In the genomic region with DNA sequence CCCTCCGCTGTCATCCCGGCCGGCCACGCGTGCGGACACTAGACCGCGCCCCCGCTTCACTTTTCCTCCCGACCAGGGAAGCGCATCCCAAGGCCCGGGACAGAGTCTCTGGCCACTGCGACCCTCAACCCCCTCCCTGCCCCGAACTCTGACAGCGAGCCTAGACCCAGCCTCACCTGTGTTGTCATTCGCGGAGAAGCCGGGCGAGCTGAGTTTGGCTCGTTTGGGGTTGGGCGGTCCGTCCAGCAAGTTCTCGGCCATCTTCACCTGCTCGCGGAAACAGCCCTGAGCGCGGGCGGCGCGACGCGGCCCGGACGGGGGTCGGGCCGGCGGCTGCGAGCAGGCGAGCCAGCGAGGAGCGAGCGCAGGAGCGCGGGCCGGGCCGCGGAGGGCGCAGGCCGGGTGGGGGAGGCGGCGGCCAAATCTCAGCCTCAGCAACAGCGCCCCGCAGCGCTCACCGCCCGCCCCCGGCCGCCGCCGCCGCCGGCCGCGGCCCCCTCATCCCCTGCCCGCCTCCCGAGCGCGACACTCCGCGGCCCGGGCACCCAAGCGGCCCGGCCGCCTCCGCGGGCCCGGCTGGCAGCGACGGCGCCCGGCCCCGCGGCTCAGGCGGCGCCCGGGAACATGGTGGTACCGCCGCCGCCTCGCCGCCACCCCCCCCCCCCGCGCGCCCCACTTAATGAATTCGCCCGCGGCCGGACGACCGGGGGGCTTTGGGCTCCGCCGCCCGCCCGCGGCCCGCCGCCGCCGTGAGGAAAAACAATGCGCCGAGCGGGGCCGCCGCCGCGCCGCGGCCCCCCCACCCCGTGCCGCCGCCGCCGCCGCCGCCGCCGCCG, we compare ENCODE assay signal across 8 mouse cellular contexts. TPM values are rescaled to one million over a fixed set of nuclear protein-coding genes. Genes with fewer than 3 reads are reported as not detected.
A peak's percentile ranks its signal among the peaks of the same experiment; 100 is the strongest.
DNase-seq lines count a peak whose midpoint lies in the region; ATAC-seq and TF ChIP-seq lines count a peak whose summit lies in the region.

No protein-coding gene starts in this region.

- peak overlapping the region; percentile 70 for H3K4me2 ChIP-seq in heart, embryonic 12.5 days
- peak overlapping the region; percentile 85 for H3K4me2 ChIP-seq in kidney, postnatal 0 days (ENCODE audit: low read length)
- peak overlapping the region; percentile 92 for H3K4me2 ChIP-seq in liver, embryonic 16.5 days (ENCODE audit: low read depth, low read length)
- H3K4me2 ChIP-seq in neural tube, embryonic 12.5 days (replicated peaks): peak overlapping the region; percentile 67
- H3K4me2 ChIP-seq in stomach, embryonic 16.5 days (ENCODE audit: low read depth, low read length): peak overlapping the region; percentile 69

- peak; percentile 47 for ATAC-seq in erythroblast, adult 5-6 weeks (replicated peaks; ENCODE audit: low FRiP score, poor library complexity, severe bottlenecking)
- ATAC-seq in heart, embryonic 12.5 days (ENCODE audit: insufficient number of reproducible peaks, low FRiP score): peak; percentile 81
- ATAC-seq in kidney, postnatal 0 days (replicated peaks; ENCODE audit: low FRiP score, low read depth): peak; percentile 70
- ATAC-seq in liver, embryonic 16.5 days (ENCODE audit: low read depth): peak; percentile 62
- peak; percentile 61 for ATAC-seq in neural tube, embryonic 12.5 days (ENCODE audit: low FRiP score, low read depth)
- peak; percentile 69 for ATAC-seq in stomach, embryonic 16.5 days (ENCODE audit: insufficient read depth, low FRiP score)

- TF ChIP-seq CTCF in C2C12 (IDR thresholded peaks at IDR 0.05; ENCODE audit: control insufficient read depth, insufficient read depth, insufficient read length): peak; percentile 70
- peak; percentile 2; the same call in 1 of the 2 replicates for TF ChIP-seq CTCF in bone marrow, adult 2 months (IDR thresholded peaks at IDR 0.05; ENCODE audit: control insufficient read depth, insufficient read depth, low read length)
- no peak; the same call in 1 of the 2 replicates for TF ChIP-seq CTCF in kidney, postnatal 0 days (IDR thresholded peaks at IDR 0.05; ENCODE audit: low read depth)

- H3K27me3 ChIP-seq in C2C12 (ENCODE audit: control insufficient read depth, insufficient read depth, insufficient read length): no peaks in the 10 kb centered on the region
- peaks cover 12% of the 10 kb centered on the region; the same call in 1 of the 2 replicates for H3K27me3 ChIP-seq in heart, embryonic 12.5 days (replicated peaks)
- H3K27me3 ChIP-seq in kidney, postnatal 0 days (ENCODE audit: insufficient read depth, low read length): no peaks in the 10 kb centered on the region
- H3K27me3 ChIP-seq in liver, embryonic 16.5 days (ENCODE audit: control insufficient read depth, insufficient read depth, low read depth, low read length): peaks cover 3% of the 10 kb centered on the region; the same call in 1 of the 2 replicates
- H3K27me3 ChIP-seq in neural tube, embryonic 12.5 days (replicated peaks): peaks cover 10% of the 10 kb centered on the region; the same call in 1 of the 2 replicates
- H3K27me3 ChIP-seq in stomach, embryonic 16.5 days (ENCODE audit: control insufficient read depth, insufficient read depth, low read length): no peaks in the 10 kb centered on the region

- peaks cover 4% of the 10 kb centered on the region for H3K4me1 ChIP-seq in bone marrow, adult 2 months (ENCODE audit: control insufficient read depth, insufficient read depth, low read length)
- peaks cover 19% of the 10 kb centered on the region for H3K4me1 ChIP-seq in heart, embryonic 12.5 days (replicated peaks)
- no peaks in the 10 kb centered on the region for H3K4me1 ChIP-seq in kidney, postnatal 0 days (replicated peaks; ENCODE audit: insufficient read depth, low read length)
- H3K4me1 ChIP-seq in liver, embryonic 16.5 days (ENCODE audit: control insufficient read depth, low read depth, low read length): peaks cover 18% of the 10 kb centered on the region
- H3K4me1 ChIP-seq in neural tube, embryonic 12.5 days: peaks cover 13% of the 10 kb centered on the region
- H3K4me1 ChIP-seq in stomach, embryonic 16.5 days (ENCODE audit: control insufficient read depth, insufficient read depth, low read length): peaks cover 13% of the 10 kb centered on the region; the same call in 1 of the 2 replicates

- H3K4me3 ChIP-seq in C2C12 (ENCODE audit: insufficient read depth, poor library complexity, severe bottlenecking): peak overlapping the region; percentile 66
- peak overlapping the region; percentile 94 for H3K4me3 ChIP-seq in bone marrow, adult 2 months (replicated peaks; ENCODE audit: control insufficient read depth, low read depth, low read length)
- peak overlapping the region; percentile 94 for H3K4me3 ChIP-seq in heart, embryonic 12.5 days
- peak overlapping the region; percentile 73 for H3K4me3 ChIP-seq in kidney, postnatal 0 days (replicated peaks; ENCODE audit: low read depth, low read length)
- peak overlapping the region; percentile 91 for H3K4me3 ChIP-seq in liver, embryonic 16.5 days (ENCODE audit: low read depth, low read length)
- peak overlapping the region; percentile 92 for H3K4me3 ChIP-seq in neural tube, embryonic 12.5 days
- H3K4me3 ChIP-seq in stomach, embryonic 16.5 days (replicated peaks; ENCODE audit: low read length): peak overlapping the region; percentile 96

- WGBS in bone marrow, adult 2 months: 7% methylated on average over 94 of the region's 128 CpGs
- WGBS in heart, embryonic 12.5 days: 6% methylated on average over 105 of the region's 128 CpGs
- WGBS in kidney, postnatal 0 days: under 1% methylated on average over 61 of the region's 128 CpGs
- under 1% methylated on average over 93 of the region's 128 CpGs for WGBS in liver, embryonic 16.5 days (ENCODE audit: insufficient replicate concordance)
- WGBS in neural tube, embryonic 12.5 days: under 1% methylated on average over 71 of the region's 128 CpGs
- WGBS in stomach, embryonic 16.5 days: under 1% methylated on average over 91 of the region's 128 CpGs

- H3ac ChIP-seq in C2C12 (ENCODE audit: control insufficient read depth, insufficient read length, low read depth): peak overlapping the region; percentile 75

- peaks cover 10% of the 10 kb centered on the region for H3K36me3 ChIP-seq in C2C12 (ENCODE audit: control insufficient read depth, insufficient read depth)
- peaks cover 2% of the 10 kb centered on the region; the same call in 1 of the 2 replicates for H3K36me3 ChIP-seq in heart, embryonic 12.5 days
- H3K36me3 ChIP-seq in kidney, postnatal 0 days (ENCODE audit: insufficient read depth, low read length): 0 out of 2 replicates have a peak, but pooled peaks cover 2% of the 10 kb centered on the region
- no peaks in the 10 kb centered on the region for H3K36me3 ChIP-seq in liver, embryonic 16.5 days (ENCODE audit: control insufficient read depth, insufficient read depth)
- H3K36me3 ChIP-seq in neural tube, embryonic 12.5 days: no peaks in the 10 kb centered on the region
- no peaks in the 10 kb centered on the region; the same call in 1 of the 2 replicates for H3K36me3 ChIP-seq in stomach, embryonic 16.5 days (ENCODE audit: control insufficient read depth, insufficient read depth, low read length)

- H3K79me3 ChIP-seq in C2C12 (ENCODE audit: low read depth): peaks cover 47% of the 10 kb centered on the region

- peaks cover 51% of the 10 kb centered on the region for H3K79me2 ChIP-seq in C2C12 (ENCODE audit: control insufficient read depth, insufficient read depth)

- peak overlapping the region; percentile 97 for H3K27ac ChIP-seq in bone marrow, adult 2 months (ENCODE audit: control insufficient read depth, insufficient read depth, low read depth, low read length, poor library complexity)
- peak overlapping the region; percentile 98 for H3K27ac ChIP-seq in heart, embryonic 12.5 days (ENCODE audit: poor library complexity, severe bottlenecking)
- peak overlapping the region; percentile 99 for H3K27ac ChIP-seq in kidney, postnatal 0 days
- peak overlapping the region; percentile 94 for H3K27ac ChIP-seq in liver, embryonic 16.5 days (ENCODE audit: low read length)
- H3K27ac ChIP-seq in neural tube, embryonic 12.5 days: peak overlapping the region; percentile 94
- peak overlapping the region; percentile 99 for H3K27ac ChIP-seq in stomach, embryonic 16.5 days (ENCODE audit: low read length)

- H3K9me3 ChIP-seq in heart, embryonic 12.5 days (replicated peaks): no peaks in the 10 kb centered on the region
- H3K9me3 ChIP-seq in kidney, postnatal 0 days (replicated peaks; ENCODE audit: low read length): no peaks in the 10 kb centered on the region
- H3K9me3 ChIP-seq in liver, embryonic 16.5 days (replicated peaks; ENCODE audit: control insufficient read depth, low read length): no peaks in the 10 kb centered on the region
- H3K9me3 ChIP-seq in neural tube, embryonic 12.5 days: no peaks in the 10 kb centered on the region
- no peaks in the 10 kb centered on the region for H3K9me3 ChIP-seq in stomach, embryonic 16.5 days (replicated peaks; ENCODE audit: control insufficient read depth, low read length)

- DNase-seq in kidney, postnatal 0 days (ENCODE audit: low spot score): peak; percentile 76

- TF ChIP-seq POLR2A in bone marrow, adult 2 months (IDR thresholded peaks at IDR 0.05; ENCODE audit: borderline replicate concordance, control insufficient read depth, low read depth, low read length): no peak; the same call in 1 of the 2 replicates

- peak overlapping the region; percentile 96 for H3K9ac ChIP-seq in heart, embryonic 12.5 days
- peak overlapping the region; percentile 98 for H3K9ac ChIP-seq in kidney, postnatal 0 days (ENCODE audit: low read depth, low read length)
- peak overlapping the region; percentile 96 for H3K9ac ChIP-seq in liver, embryonic 16.5 days (ENCODE audit: low read depth, low read length)
- H3K9ac ChIP-seq in neural tube, embryonic 12.5 days: peak overlapping the region; percentile 90
- peak overlapping the region; percentile 99 for H3K9ac ChIP-seq in stomach, embryonic 16.5 days (ENCODE audit: low read length)

TF ChIP-seq in C2C12, 6 proteins besides CTCF, POLR2A, EP300 and RAD21 (continues in another document):
- TF ChIP-seq FOSL1 (IDR thresholded peaks at IDR 0.05; ENCODE audit: insufficient read depth, low read length, poor library complexity, severe bottlenecking): no peak
- TF ChIP-seq CEBPB (IDR thresholded peaks at IDR 0.05; ENCODE audit: low read depth): no peak
- TF ChIP-seq MYOD1 (IDR thresholded peaks at IDR 0.05; ENCODE audit: control insufficient read depth, insufficient read length, low read depth): no peak

RNA-seq across cellular contexts. Expression of gene Crebbp, which starts 0.6 kb away (rescaled TPM):
- polyA plus RNA-seq in C2C12 (2012; fragmentation: generic; extraction: Trizol): 8.2 TPM
- polyA plus RNA-seq in bone marrow, adult 2 months (2011; ENCODE audit: insufficient read depth, insufficient read length, low replicate concordance, missing spikeins): 25.9 and 42.5 TPM in 2 replicates
- total RNA-seq in erythroblast, adult 5-6 weeks (2015; ENCODE audit: low replicate concordance): 52.0 and 61.3 TPM in 2 replicates
- total RNA-seq in erythroblast, adult 5-6 weeks (2017; ENCODE audit: low replicate concordance): 88.4 and 209 TPM in 2 replicates
- 23.2 and 30.1 TPM in 2 replicates for polyA plus RNA-seq in heart, embryonic 12.5 days (2016; fragmentation: Nextera tagmentation; extraction: Ambion mirVana)
- polyA plus RNA-seq in kidney, postnatal 0 days (2015; fragmentation: Nextera tagmentation; extraction: Ambion mirVana): 28.8 and 29.9 TPM in 2 replicates
- polyA plus RNA-seq in liver, embryonic 16.5 days (2015; fragmentation: Nextera tagmentation; extraction: Ambion mirVana): 8.0 and 8.7 TPM in 2 replicates
- 38.4 and 39.5 TPM in 2 replicates for polyA plus RNA-seq in neural tube, embryonic 12.5 days (2016; fragmentation: Nextera tagmentation; extraction: Ambion mirVana)
- polyA plus RNA-seq in stomach, embryonic 16.5 days (2015; fragmentation: Nextera tagmentation; extraction: Ambion mirVana): 25.1 and 28.0 TPM in 2 replicates

Comparison
In these comparisons a context has a peak if more than half of its experiments do, and no peak if none do; other contexts are left out.
1. Peak in every context shown above with its lines: DNase-seq, ATAC-seq, H3K4me3 ChIP-seq and H3K27ac ChIP-seq.